Mouse (Mus musculus) small intestine, adult 2 months (tissue): ENCODE results near the gene Arf5.

Experiments used
- CTCF ChIP-seq: fragments of 200-500 bp; IDR thresholded peaks from 2 replicates; pipeline ENCODE4 v1.5.1; 2012; ENCODE audit warnings: low read depth, mild to moderate bottlenecking, control low read depth, inconsistent platforms, low read length, moderate library complexity, mixed read lengths; ENCODE audit not compliant: insufficient replicate concordance, insufficient read length; ENCODE audit errors: extremely low read depth
- POLR2A ChIP-seq: fragments of 200-500 bp; IDR thresholded peaks from 2 replicates; pipeline ENCODE4 v1.6.1; 2012; ENCODE audit warnings: low read depth, mild to moderate bottlenecking, control low read depth, inconsistent platforms, low read length, moderate library complexity

DNA sequence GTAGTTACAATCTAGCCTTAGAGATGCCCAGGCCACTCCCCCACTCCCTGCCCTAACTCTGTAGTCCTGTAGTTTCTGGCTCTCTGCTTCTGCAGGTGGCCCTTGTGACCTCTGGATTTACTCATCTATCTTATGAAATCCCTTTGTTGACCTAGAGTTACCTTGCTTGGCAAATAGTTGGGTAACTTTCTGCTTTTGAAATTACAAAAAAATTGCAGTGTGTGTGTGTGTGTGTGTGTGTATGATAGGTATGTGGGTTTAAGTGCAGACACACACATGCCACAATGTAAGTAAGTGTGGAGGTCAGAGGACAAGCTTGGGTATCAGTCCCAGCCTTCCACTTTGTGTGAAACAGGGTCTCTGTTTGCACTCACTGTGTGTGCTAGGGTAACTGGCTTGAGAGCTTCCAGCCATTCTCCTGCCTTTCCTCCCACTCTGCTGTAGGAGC lies 35.9 kb downstream of the Arf5 start:
- TF ChIP-seq CTCF (no peak), POLR2A (no peak)
